Mouse (Mus musculus) colon, adult 2 months (tissue): ENCODE results near the gene Sec13. TPM values are rescaled to one million over a fixed set of nuclear protein-coding genes. Genes with fewer than 3 reads are reported as not detected.

Experiments used
- polyA plus RNA-seq: library from polyadenylated mRNA; depleted of rRNA; stranded (reverse); fragments of >200 nt; gene quantifications from 2 replicates; pipeline ENCODE4 v1.2.3, GENCODE M21; 2012; rRNA removed

Sec13 gene
- polyA plus RNA-seq: 138 and 144 TPM in 2 replicates

GRCm38 (mm10) chr6:113740236-113741217 is at the start of gene Sec13:
Gene Sec13, minus strand, starts transcription at chr6:113740743.

GRCm38 (mm10) chr6:113719878-113720277 is 20.7 kb downstream of the Sec13 start, which contains the start of gene Ghrl:
Gene Ghrl, minus strand, starts transcription at chr6:113719880.

GRCm38 (mm10) chr6:113696582-113697221 is 43.8 kb downstream of the Sec13 start, which contains the start of gene Tatdn2:
Gene Tatdn2, plus strand, starts transcription at chr6:113697050.

Other genes with a start within 250 kb of the Sec13 start
- 0.12 and 0.23 TPM in 2 replicates for gene Prrt3, start 238.8 kb downstream of the Sec13 start, polyA plus RNA-seq
- gene Emc3, start 209.1 kb downstream of the Sec13 start, polyA plus RNA-seq: 31.9 TPM in 2 replicates
- gene Fancd2, start 209.1 kb downstream of the Sec13 start, polyA plus RNA-seq: 1.5 and 1.8 TPM in 2 replicates
- gene Fancd2os, start 140.0 kb downstream of the Sec13 start, polyA plus RNA-seq: not detected in 2 replicates
- gene Brk1, start 136.0 kb downstream of the Sec13 start, polyA plus RNA-seq: 78.5 and 91.9 TPM in 2 replicates
- gene Vhl, start 116.8 kb downstream of the Sec13 start, polyA plus RNA-seq: 10.7 and 10.9 TPM in 2 replicates
- 48.1 and 50.3 TPM in 2 replicates for gene Irak2, start 102.3 kb downstream of the Sec13 start, polyA plus RNA-seq
- 21.7 and 25.6 TPM in 2 replicates for gene Tatdn2, start 43.7 kb downstream of the Sec13 start, polyA plus RNA-seq
- gene Ghrl, start 20.9 kb downstream of the Sec13 start, polyA plus RNA-seq: 0.56 and 0.57 TPM in 2 replicates